Mouse (Mus musculus): ENCODE measurements at regions not wholly inside any gene's neighbourhood (a gene's known extent, or its start where the extent isn't known, plus 50 kb on each side); places are given as distances from the start of the nearest gene placed in this dataset.

GRCm38 (mm10) chr16:86524135-86524534 is 622.5 kb upstream of the Adamts5 start:
- Histone ChIP-seq H3K4me1 (ENCODE audit: insufficient read depth, low read depth, low read length) (no peaks in the 10 kb centered on the region), H3K4me3 (ENCODE audit: low read depth, low read length) (no peak overlapping the region), H3K27me3 (ENCODE audit: insufficient read depth, low read length) (no peaks in the 10 kb centered on the region), H3K36me3 (replicated peaks) (no peaks in the 10 kb centered on the region), H3K9me3 (replicated peaks) (no peaks in the 10 kb centered on the region)
- ATAC-seq (ENCODE audit: extremely low read depth, insufficient number of reproducible peaks, low FRiP score, poor library complexity, severe bottlenecking): no peak
- no peak for DNase-seq (ENCODE audit: low spot score)
- TF ChIP-seq POLR2AphosphoS5 (IDR thresholded peaks at IDR 0.05; ENCODE audit: insufficient replicate concordance, low read depth, low read length) (no peak), GATA2 (IDR thresholded peaks at IDR 0.05; ENCODE audit: borderline replicate concordance, low read depth, low read length) (no peak), TAL1 (conservative IDR thresholded peaks at IDR 0.05; ENCODE audit: low read depth, low read length) (no peak), CTCF (IDR thresholded peaks at IDR 0.05; ENCODE audit: low read depth, low read length) (no peak), GATA1 (IDR thresholded peaks at IDR 0.05; ENCODE audit: borderline replicate concordance, low read length) (no peak)

GRCm38 (mm10) chr16:86516935-86517334 is 615.3 kb upstream of the Adamts5 start:
- H3K27me3 ChIP-seq (ENCODE audit: insufficient read depth, low read length): no peaks in the 10 kb centered on the region
- no peaks in the 10 kb centered on the region for H3K9me3 ChIP-seq (replicated peaks)
- H3K4me3 ChIP-seq (ENCODE audit: low read depth, low read length): no peak overlapping the region
- ATAC-seq (ENCODE audit: extremely low read depth, insufficient number of reproducible peaks, low FRiP score, poor library complexity, severe bottlenecking): no peak
- no peak for DNase-seq (ENCODE audit: low spot score)
- no peaks in the 10 kb centered on the region for H3K36me3 ChIP-seq (replicated peaks)
- H3K4me1 ChIP-seq (ENCODE audit: insufficient read depth, low read depth, low read length): no peaks in the 10 kb centered on the region
- TF ChIP-seq GATA1 (IDR thresholded peaks at IDR 0.05; ENCODE audit: borderline replicate concordance, low read length): no peak
- no peak for TF ChIP-seq GATA2 (IDR thresholded peaks at IDR 0.05; ENCODE audit: borderline replicate concordance, low read depth, low read length)
- no peak for TF ChIP-seq TAL1 (conservative IDR thresholded peaks at IDR 0.05; ENCODE audit: low read depth, low read length)
- TF ChIP-seq POLR2AphosphoS5 (IDR thresholded peaks at IDR 0.05; ENCODE audit: insufficient replicate concordance, low read depth, low read length): no peak

GRCm38 (mm10) chr16:86516144-86516543 is 614.5 kb upstream of the Adamts5 start:
- Histone ChIP-seq H3K9me3 (replicated peaks) (no peaks in the 10 kb centered on the region), H3K27me3 (ENCODE audit: insufficient read depth, low read length) (no peaks in the 10 kb centered on the region), H3K4me1 (ENCODE audit: insufficient read depth, low read depth, low read length) (no peaks in the 10 kb centered on the region), H3K4me3 (ENCODE audit: low read depth, low read length) (no peak overlapping the region), H3K36me3 (replicated peaks) (no peaks in the 10 kb centered on the region)
- no peak for ATAC-seq (ENCODE audit: extremely low read depth, insufficient number of reproducible peaks, low FRiP score, poor library complexity, severe bottlenecking)
- TF ChIP-seq POLR2AphosphoS5 (IDR thresholded peaks at IDR 0.05; ENCODE audit: insufficient replicate concordance, low read depth, low read length) (no peak), TAL1 (conservative IDR thresholded peaks at IDR 0.05; ENCODE audit: low read depth, low read length) (no peak), GATA2 (IDR thresholded peaks at IDR 0.05; ENCODE audit: borderline replicate concordance, low read depth, low read length) (no peak), GATA1 (IDR thresholded peaks at IDR 0.05; ENCODE audit: borderline replicate concordance, low read length) (no peak), CTCF (IDR thresholded peaks at IDR 0.05; ENCODE audit: low read depth, low read length) (no peak)
- no peak for DNase-seq (ENCODE audit: low spot score)

- Histone ChIP-seq H3K27me3 (ENCODE audit: insufficient read depth, low read length) (no peaks in the 10 kb centered on the region), H3K9me3 (replicated peaks) (no peaks in the 10 kb centered on the region), H3K36me3 (replicated peaks) (no peaks in the 10 kb centered on the region), H3K4me1 (ENCODE audit: insufficient read depth, low read depth, low read length) (no peaks in the 10 kb centered on the region), H3K4me3 (ENCODE audit: low read depth, low read length) (no peak overlapping the region)
- no peak for ATAC-seq (ENCODE audit: extremely low read depth, insufficient number of reproducible peaks, low FRiP score, poor library complexity, severe bottlenecking)
- no peak for DNase-seq (ENCODE audit: low spot score)
- no peak for TF ChIP-seq TAL1 (conservative IDR thresholded peaks at IDR 0.05; ENCODE audit: low read depth, low read length)
- no peak for TF ChIP-seq GATA1 (IDR thresholded peaks at IDR 0.05; ENCODE audit: borderline replicate concordance, low read length)
- no peak for TF ChIP-seq POLR2AphosphoS5 (IDR thresholded peaks at IDR 0.05; ENCODE audit: insufficient replicate concordance, low read depth, low read length)
- TF ChIP-seq CTCF (IDR thresholded peaks at IDR 0.05; ENCODE audit: low read depth, low read length): no peak
- TF ChIP-seq GATA2 (IDR thresholded peaks at IDR 0.05; ENCODE audit: borderline replicate concordance, low read depth, low read length): no peak
Measured at GRCm38 (mm10) chr16:86501074-86501952, 599.7 kb upstream of the Adamts5 start.

GRCm38 (mm10) chr16:86475145-86475544 is 573.5 kb upstream of the Adamts5 start:
- Histone ChIP-seq H3K9me3 (replicated peaks) (no peaks in the 10 kb centered on the region), H3K36me3 (replicated peaks) (no peaks in the 10 kb centered on the region), H3K27me3 (ENCODE audit: insufficient read depth, low read length) (no peaks in the 10 kb centered on the region), H3K4me3 (ENCODE audit: low read depth, low read length) (no peak overlapping the region), H3K4me1 (ENCODE audit: insufficient read depth, low read depth, low read length) (no peaks in the 10 kb centered on the region)
- DNase-seq (ENCODE audit: low spot score): no peak
- no peak for TF ChIP-seq TAL1 (conservative IDR thresholded peaks at IDR 0.05; ENCODE audit: low read depth, low read length)
- TF ChIP-seq POLR2AphosphoS5 (IDR thresholded peaks at IDR 0.05; ENCODE audit: insufficient replicate concordance, low read depth, low read length): no peak
- TF ChIP-seq CTCF (IDR thresholded peaks at IDR 0.05; ENCODE audit: low read depth, low read length): no peak
- TF ChIP-seq GATA2 (IDR thresholded peaks at IDR 0.05; ENCODE audit: borderline replicate concordance, low read depth, low read length): no peak
- TF ChIP-seq GATA1 (IDR thresholded peaks at IDR 0.05; ENCODE audit: borderline replicate concordance, low read length): no peak
- no peak for ATAC-seq (ENCODE audit: extremely low read depth, insufficient number of reproducible peaks, low FRiP score, poor library complexity, severe bottlenecking)

GRCm38 (mm10) chr16:86473059-86473740 is 571.6 kb upstream of the Adamts5 start:
- Histone ChIP-seq H3K4me3 (ENCODE audit: low read depth, low read length) (no peak overlapping the region), H3K36me3 (replicated peaks) (no peaks in the 10 kb centered on the region), H3K27me3 (ENCODE audit: insufficient read depth, low read length) (no peaks in the 10 kb centered on the region), H3K4me1 (ENCODE audit: insufficient read depth, low read depth, low read length) (no peaks in the 10 kb centered on the region), H3K9me3 (replicated peaks) (no peaks in the 10 kb centered on the region)
- no peak for DNase-seq (ENCODE audit: low spot score)
- TF ChIP-seq CTCF (IDR thresholded peaks at IDR 0.05; ENCODE audit: low read depth, low read length): no peak
- TF ChIP-seq TAL1 (conservative IDR thresholded peaks at IDR 0.05; ENCODE audit: low read depth, low read length): no peak
- no peak for TF ChIP-seq GATA1 (IDR thresholded peaks at IDR 0.05; ENCODE audit: borderline replicate concordance, low read length)
- no peak for TF ChIP-seq GATA2 (IDR thresholded peaks at IDR 0.05; ENCODE audit: borderline replicate concordance, low read depth, low read length)
- TF ChIP-seq POLR2AphosphoS5 (IDR thresholded peaks at IDR 0.05; ENCODE audit: insufficient replicate concordance, low read depth, low read length): no peak
- no peak for ATAC-seq (ENCODE audit: extremely low read depth, insufficient number of reproducible peaks, low FRiP score, poor library complexity, severe bottlenecking)

Measured in G1E (cell line).